Mouse (Mus musculus) R1 (cell line): ENCODE results near the gene Foxn1.

ENCODE experiments used
- DNase-seq: peaks from one replicate; pipeline ENCODE4 v3.0.0-alpha.2; 2018; ENCODE audit warnings: low read depth, low spot score

The Foxn1 gene

GRCm38 (mm10) chr11:78400936-78401335, 14.6 kb upstream of the Foxn1 start:
- DNase-seq, result peak; percentile 77

DNA sequence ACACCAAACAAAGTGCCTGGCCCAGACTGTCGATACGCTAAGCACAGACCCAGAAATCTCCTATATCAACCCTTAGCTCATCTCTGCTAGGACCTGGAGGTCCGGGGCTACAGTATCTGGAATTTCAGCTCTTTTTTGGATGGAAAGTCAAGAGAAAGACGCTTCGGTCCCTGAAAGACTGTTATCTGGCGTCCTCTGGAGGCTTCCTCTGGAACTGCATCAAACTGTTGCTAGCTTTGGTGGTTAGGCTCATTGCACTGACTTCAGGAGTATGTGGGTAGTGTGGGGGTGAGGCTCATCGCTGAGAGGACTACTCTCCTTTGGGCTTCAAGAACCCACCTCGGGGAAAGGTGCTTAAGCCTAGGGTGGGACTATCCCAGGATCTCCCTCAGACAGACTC, 13.3 kb upstream of the Foxn1 start:
- peak; percentile 82 for DNase-seq

- no peak for DNase-seq
These were observed 11.9 kb upstream of the Foxn1 start for GRCm38 (mm10) chr11:78398212-78398611.

- DNase-seq, result peak; percentile 87
These were observed 11.0 kb upstream of the Foxn1 start for GRCm38 (mm10) chr11:78397397-78397796.

DNA sequence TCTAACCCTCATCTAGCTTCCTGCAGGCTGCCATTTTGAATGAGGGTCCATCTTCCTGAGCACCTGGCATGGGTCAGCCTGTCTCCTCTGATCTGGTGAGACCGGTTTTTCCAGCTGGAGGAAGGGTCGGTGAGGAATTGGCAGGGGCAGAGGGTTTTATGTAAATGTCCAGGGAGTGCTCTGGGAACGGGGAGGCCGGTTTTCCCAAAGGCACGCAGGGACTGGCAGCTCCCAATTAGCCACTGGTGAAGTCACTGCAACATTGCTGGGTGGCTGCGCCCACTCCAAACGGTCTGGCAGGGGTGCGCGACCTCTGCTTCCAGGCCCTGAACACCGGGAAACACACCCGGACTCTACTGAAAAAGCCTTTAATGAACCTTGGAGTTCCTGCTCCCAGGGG, 10.6 kb upstream of the Foxn1 start:
- peak; percentile 67 for DNase-seq

GRCm38 (mm10) chr11:78392728-78393127, 6.4 kb upstream of the Foxn1 start:
- no peak for DNase-seq

DNA sequence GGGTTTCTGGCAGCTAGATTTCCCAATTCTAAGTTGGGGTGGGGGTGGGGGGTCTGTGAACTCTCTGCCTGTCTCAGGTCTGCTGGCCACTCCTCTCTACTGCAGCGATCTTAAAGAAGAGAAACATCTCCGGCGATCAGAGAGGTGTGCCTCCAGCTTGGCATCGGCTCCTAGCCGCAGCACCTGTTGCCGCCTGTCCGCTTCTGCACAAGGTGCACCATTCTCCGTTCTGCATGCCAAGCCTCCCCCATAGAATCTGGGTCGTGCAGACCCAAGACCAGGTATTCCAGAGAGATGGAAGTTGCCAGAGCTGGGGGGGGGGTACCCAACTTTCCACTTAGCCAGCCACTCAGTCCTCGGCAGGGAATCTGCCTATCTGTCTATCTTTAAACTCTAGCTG, 582 bp downstream of the Foxn1 start:
- DNase-seq, result no peak

- DNase-seq, result no peak
These were observed 3.7 kb downstream of the Foxn1 start for GRCm38 (mm10) chr11:78382701-78383100.

GRCm38 (mm10) chr11:78382286-78382685, 4.1 kb downstream of the Foxn1 start:
- peak; percentile 39 for DNase-seq

GRCm38 (mm10) chr11:78380996-78381395, 5.4 kb downstream of the Foxn1 start:
- no peak for DNase-seq

DNA sequence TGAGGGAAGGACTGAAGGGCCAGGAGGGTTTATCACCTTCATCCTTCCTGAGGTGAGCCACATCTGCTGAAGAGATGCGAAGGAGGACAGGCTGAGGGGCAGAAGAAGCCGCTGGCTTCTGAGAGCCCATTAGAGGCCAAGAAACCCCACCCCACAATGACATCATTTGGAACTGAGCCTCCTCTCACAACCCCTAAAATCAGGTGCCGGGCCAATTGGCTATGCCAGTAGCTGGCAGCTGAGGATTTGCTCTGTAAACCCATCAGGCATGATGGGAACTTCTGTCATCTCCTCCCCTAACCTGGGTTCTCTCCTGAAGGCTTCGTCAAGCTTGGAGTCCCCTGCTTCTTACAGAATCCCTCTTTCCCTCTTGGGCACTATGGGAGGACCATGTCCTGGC, 6.0 kb downstream of the Foxn1 start:
- DNase-seq, result no peak

GRCm38 (mm10) chr11:78377549-78378159, 8.7 kb downstream of the Foxn1 start:
- no peak for DNase-seq

- no peak for DNase-seq
These were observed 12.2 kb downstream of the Foxn1 start for GRCm38 (mm10) chr11:78374147-78374546.

DNA sequence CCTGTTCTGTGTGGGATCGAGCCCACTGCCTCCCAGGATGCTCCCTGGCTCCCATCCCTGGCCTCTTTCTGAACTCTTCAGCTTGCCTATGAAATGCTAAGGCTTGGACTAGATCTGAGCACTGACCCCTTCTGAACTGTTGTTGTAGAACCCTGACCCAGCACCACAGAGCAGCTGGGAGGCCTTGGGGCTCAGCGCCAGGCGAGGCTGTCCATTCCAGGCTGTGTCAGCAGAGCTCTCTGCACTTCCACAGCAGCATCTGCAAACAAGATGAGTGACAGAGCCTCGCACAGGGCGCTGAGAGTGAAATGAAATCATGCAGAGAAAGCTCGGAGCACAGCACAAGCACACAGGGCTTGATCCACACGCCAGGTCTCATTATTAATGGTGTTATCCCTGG, 13.7 kb downstream of the Foxn1 start:
- no peak for DNase-seq

- DNase-seq, result no peak
These were observed 14.2 kb downstream of the Foxn1 start for GRCm38 (mm10) chr11:78372166-78372565.

GRCm38 (mm10) chr11:78371711-78372110, 14.6 kb downstream of the Foxn1 start:
- no peak for DNase-seq

DNA sequence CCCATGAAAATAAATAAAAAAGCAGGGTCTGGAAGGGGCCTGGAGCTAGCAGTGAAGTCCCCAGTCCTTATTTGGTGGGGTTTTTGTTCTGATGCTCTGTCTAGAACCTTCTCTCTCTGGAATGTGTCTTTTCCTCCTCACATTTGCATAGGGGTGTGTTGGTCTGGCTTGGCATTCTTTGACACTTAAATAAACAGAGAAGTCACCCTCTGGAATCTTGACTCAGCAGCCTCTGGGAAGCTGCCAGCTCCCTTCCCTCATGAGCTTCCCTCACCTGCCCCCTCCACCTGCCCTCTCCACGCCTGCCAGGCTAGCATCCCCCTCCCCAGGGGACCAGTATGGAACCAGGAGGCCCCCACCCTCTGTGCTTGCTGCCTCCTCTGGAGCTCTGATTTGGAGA, 16.0 kb downstream of the Foxn1 start:
- DNase-seq, result peak; percentile 87

DNA sequence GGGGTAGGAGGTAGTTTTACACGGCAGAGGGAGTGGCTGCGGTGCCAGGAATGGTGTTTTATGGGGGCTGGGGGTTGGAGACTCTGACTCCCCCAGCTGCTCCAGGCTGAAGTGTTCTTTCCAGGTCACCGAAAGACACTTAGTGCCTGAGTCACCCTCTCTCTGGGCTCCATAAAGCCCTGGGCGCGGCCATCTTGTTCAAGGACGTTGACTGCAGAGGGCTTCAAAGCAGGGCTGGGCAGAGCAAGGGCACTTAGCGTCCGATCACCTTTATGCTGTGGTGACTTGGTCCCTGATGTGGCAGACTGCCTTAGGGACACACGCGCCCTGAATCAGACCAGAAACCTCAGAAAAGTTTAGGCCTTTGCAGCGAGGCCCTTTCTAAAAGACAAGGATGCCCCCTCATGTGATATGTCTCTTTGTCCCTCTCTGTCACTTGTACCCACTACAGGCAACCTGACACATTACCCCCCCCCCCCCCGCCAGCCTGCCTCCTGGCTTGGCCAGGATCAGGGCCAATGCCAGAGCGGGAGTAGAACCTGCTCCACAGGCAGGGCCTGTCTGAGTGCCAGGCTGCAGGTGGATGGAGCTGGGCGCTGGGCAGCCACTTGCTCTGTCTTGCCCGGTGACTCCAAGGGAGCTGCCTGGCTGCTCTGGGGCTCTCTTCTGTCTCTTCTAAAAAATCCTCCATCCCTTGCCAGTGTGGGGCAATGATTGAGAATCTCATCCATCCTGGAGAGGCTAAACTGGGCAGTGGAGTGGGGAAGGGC, 18.7 kb downstream of the Foxn1 start:
- no peak for DNase-seq

GRCm38 (mm10) chr11:78364103-78364502, 22.3 kb downstream of the Foxn1 start:
- DNase-seq, result no peak

- no peak for DNase-seq
These were observed 22.9 kb downstream of the Foxn1 start for GRCm38 (mm10) chr11:78363309-78364007.

- DNase-seq, result no peak
These were observed 25.6 kb downstream of the Foxn1 start for GRCm38 (mm10) chr11:78360789-78361131.

DNA sequence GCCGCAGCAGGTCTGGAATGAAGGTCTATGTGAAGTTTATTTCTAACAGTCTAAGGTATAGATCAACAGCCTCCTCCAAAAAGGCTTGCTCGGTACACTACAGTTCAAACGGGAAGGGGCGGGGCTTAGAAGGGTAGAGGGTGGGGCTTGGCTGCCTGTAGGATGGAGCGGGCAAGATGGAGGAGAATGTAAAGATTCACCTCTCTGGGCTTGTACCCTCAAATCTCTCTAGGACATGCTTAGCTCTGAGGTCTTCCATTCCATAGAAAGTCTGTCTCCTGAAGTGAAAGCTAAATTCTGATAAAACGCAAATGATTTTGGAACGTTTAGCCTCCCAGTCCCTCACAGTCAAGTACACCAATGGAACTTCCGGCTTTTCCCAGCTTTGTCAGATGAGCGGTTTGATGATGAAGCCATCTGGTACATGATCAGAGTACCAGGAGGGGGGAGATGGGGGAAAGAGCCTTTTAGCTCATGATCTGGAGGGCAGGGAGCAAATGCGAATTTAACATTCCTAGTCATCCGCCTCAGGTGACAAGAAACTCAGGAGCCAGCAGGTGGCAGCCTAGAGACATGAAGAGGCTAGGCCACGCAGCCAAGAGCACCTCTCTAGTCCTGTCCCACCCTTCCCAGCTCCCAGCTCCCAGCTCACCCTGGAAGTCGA, 26.1 kb downstream of the Foxn1 start:
- peak; percentile 94 for DNase-seq
